Mouse (Mus musculus): ENCODE data around the gene Stard5. TPM values are rescaled to one million over a fixed set of nuclear protein-coding genes. Genes with fewer than 3 reads are reported as not detected.

Gene Stard5
- total RNA-seq, 1 experiment from 2014 or later, result 38.7 TPM

DNA sequence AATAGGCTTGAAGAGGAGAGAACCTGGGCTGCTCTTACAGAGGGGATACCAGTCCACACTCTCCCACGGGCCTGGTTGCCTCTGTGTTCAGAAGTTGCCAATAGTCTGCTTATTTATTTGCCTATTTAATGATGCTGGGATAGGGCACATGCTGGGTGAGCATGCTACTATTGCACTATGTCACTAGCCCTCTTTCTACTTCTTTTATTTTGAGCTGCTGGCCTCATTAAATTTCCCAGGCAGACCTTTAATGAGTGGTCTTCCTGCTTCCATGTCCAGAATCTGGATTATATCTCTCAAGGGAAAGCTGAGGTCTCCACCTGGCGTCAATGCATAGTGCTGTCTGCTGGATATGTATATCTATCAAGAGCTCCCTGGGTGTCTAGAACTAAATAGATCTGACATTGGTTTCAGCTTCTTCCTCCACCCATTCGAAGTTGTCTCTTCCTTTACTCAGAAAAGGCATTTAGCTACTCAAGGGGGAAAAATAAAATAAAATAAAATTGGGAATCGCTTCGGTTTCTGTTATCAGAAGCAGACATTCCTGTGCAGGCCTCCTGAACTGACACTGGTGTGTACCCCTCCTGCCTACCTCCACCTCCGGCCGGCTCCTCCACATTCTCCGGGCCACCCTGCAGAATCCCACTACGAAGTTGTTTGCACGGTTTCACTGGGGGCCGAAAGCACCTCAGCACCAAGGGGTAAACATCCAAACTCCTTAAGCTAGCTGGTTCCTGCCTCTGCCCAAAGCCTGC is 509 bp upstream of the Stard5 start:
- no peak for ATAC-seq (replicated peaks; ENCODE audit: insufficient number of reproducible peaks, low FRiP score, low TSS enrichment, poor library complexity, severe bottlenecking)

DNA sequence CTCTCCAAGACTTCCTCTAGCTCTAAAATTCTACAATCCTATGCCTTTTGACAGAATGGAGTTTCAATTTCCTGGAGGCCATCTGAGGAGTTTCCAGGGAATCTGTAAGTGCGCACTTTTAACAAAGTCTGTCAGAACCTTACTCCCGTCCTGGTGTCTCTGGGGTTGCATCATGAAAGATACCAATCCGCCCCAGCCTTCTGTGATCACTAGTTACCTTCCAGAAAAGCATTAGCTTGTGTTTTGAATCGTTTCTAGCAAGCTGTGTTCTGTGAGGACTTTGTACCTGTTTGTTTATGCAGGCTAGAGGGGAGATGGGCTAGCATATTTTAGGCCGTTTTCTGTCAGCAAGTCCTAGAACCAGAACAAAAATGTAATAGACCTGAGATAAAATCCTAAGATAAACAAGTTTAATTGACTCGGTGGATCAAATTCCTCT is 942 bp downstream of the Stard5 start:
- ATAC-seq (replicated peaks; ENCODE audit: insufficient number of reproducible peaks, low FRiP score, low TSS enrichment, poor library complexity, severe bottlenecking), result no peak

GRCm38 (mm10) chr7:83633856-83634255 is 2.1 kb downstream of the Stard5 start:
- ATAC-seq (replicated peaks; ENCODE audit: insufficient number of reproducible peaks, low FRiP score, low TSS enrichment, poor library complexity, severe bottlenecking), result no peak

DNA sequence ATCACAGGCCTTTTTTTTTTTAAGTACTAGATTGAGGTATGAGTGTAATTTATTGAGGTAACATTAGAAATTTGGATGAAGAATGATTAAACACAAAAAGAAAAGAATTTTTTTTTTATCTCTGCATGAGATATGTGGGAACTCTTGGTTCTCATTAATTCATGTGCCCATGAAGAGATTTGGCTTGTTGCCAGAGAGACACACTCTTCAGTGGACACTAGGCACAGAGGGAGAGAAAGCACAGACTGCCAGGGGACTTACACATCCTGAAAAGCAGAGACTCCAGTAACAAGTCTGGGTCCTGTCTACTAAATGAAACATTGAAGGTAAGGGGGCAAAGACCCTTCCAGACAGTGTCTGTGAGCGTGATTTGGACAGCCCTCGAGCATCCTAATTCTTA is 4.0 kb downstream of the Stard5 start:
- ATAC-seq (replicated peaks; ENCODE audit: insufficient number of reproducible peaks, low FRiP score, low TSS enrichment, poor library complexity, severe bottlenecking), result no peak

- ATAC-seq (replicated peaks; ENCODE audit: insufficient number of reproducible peaks, low FRiP score, low TSS enrichment, poor library complexity, severe bottlenecking), result no peak
These were observed 4.7 kb downstream of the Stard5 start for GRCm38 (mm10) chr7:83636425-83636824.

- ATAC-seq (replicated peaks; ENCODE audit: insufficient number of reproducible peaks, low FRiP score, low TSS enrichment, poor library complexity, severe bottlenecking), result no peak
These were observed 6.2 kb downstream of the Stard5 start for GRCm38 (mm10) chr7:83637781-83638583.

DNA sequence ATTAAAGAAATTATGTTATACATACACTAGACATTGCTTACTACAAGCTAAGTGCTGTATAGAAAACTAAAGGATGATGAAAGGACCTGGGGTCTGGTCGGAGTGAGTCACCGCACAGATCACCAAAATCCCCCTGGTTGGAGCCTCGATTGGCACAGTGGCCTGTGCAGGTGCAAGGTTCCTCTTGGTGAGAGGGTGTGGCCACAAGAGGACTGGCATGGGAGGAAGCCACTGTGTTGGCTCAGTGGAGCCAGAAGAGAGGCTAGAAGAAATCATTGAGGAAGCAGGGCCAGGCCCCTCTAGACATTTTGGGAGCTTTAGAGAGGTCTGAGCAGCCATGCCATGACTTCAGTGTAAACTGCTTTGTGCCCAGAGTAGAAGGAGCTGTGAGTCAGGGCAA is 7.3 kb downstream of the Stard5 start:
- ATAC-seq (replicated peaks; ENCODE audit: insufficient number of reproducible peaks, low FRiP score, low TSS enrichment, poor library complexity, severe bottlenecking), result peak; percentile 32; the same call in 1 of the 2 replicates

DNA sequence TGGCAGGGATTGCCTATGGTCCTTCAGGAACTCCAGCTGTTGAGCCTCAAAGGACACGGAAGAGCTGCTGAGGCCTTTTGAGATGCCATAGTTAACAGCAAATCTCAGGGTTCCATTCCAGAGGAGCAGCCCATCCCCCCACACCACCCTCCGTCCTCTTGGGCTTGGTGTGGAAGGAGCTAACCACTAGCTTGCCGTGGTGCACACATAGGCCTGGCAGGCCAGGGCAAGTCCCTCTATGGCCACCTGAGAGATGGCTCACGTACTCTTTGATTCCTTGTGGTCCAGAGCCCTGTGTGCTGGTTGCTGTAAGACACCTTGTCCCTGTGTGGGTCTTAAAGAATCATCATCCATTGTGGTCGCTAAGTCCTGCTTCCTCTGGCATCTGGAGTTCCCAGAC is 8.8 kb downstream of the Stard5 start:
- no peak for ATAC-seq (replicated peaks; ENCODE audit: insufficient number of reproducible peaks, low FRiP score, low TSS enrichment, poor library complexity, severe bottlenecking)

GRCm38 (mm10) chr7:83641163-83641562 is 9.4 kb downstream of the Stard5 start:
- no peak for ATAC-seq (replicated peaks; ENCODE audit: insufficient number of reproducible peaks, low FRiP score, low TSS enrichment, poor library complexity, severe bottlenecking)

DNA sequence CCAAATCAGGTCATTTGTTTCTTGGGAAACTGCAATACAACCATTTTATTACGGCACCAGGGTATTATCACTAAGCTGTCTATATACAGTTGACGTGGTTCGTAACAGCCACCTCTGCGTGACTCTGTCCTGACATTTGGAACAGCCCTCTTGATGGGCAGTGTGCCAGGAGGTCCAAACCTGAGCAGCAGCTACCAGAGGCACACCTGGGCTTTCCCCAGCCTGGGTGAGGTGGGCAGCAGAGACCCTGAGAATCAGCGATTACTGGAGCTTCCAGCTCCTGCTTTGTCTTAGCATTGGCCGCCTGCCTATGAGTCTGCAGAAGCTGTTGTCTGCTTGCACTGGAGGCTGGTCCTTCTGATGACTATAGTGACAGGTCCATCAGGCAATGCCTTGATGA is 11.8 kb downstream of the Stard5 start:
- no peak for ATAC-seq (replicated peaks; ENCODE audit: insufficient number of reproducible peaks, low FRiP score, low TSS enrichment, poor library complexity, severe bottlenecking)

DNA sequence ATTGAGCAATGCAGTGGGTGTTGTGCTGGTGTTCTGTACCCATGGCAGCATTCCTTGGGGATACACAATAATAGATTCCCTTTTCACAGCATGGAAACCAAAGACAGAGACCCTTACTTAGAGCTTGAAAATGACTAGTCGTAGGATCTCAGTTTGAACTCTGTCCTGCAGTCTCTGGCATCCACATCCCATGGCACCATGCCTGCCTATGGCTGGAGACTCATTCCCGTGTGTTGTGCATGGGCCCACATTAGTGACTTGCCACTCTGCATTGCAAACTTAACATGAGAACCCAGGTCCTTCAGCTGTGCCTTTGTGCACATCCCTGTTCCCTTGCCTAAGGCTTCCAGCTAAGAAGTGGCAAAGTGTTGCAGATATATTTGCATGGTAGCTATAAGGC is 13.0 kb downstream of the Stard5 start:
- no peak for ATAC-seq (replicated peaks; ENCODE audit: insufficient number of reproducible peaks, low FRiP score, low TSS enrichment, poor library complexity, severe bottlenecking)

DNA sequence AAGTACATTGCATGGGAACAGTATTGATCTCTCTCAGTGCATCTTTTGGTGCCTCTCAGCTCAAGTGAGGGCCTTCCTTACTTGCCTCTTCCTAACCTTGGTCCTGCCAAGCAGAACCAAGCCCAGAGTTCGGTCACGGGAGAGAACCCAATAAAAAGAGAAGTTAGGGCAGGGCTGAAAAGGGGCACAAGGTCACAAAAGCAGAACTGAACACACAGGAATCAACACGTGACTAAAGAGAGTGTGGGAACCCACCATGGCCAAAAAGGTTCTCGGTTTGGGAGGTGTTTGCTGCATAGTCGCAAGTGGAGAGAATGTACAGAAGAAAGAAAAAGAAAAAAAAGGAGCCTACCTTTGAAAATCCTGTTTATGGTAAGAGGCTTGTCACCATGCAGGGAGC is 13.7 kb downstream of the Stard5 start:
- peak; percentile 78 for ATAC-seq (replicated peaks; ENCODE audit: insufficient number of reproducible peaks, low FRiP score, low TSS enrichment, poor library complexity, severe bottlenecking)

GRCm38 (mm10) chr7:83648807-83649206 is 17.0 kb downstream of the Stard5 start:
- 0 out of 2 replicates have a peak, but pooled peaks have one; percentile 14 for ATAC-seq (replicated peaks; ENCODE audit: insufficient number of reproducible peaks, low FRiP score, low TSS enrichment, poor library complexity, severe bottlenecking)

DNA sequence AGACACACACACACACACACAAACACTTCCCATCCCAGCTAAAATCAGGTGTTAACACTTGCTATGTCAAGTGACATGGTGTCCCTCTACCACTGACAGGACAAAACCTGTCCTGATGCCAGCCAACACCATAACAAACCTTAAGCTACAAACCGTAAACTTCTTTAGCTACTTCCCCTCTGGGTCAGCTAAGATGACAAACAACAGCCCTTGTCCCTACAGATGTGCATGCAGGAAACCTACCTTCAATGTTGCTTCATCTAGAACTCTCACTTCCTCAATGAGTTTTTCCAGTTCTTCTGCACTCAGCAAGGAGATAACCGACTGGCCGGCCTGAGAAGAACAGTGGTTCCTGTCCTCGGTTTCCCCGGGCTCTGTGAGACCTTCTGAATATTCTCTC is 18.9 kb downstream of the Stard5 start:
- peak; percentile 30 for ATAC-seq (replicated peaks; ENCODE audit: insufficient number of reproducible peaks, low FRiP score, low TSS enrichment, poor library complexity, severe bottlenecking)

DNA sequence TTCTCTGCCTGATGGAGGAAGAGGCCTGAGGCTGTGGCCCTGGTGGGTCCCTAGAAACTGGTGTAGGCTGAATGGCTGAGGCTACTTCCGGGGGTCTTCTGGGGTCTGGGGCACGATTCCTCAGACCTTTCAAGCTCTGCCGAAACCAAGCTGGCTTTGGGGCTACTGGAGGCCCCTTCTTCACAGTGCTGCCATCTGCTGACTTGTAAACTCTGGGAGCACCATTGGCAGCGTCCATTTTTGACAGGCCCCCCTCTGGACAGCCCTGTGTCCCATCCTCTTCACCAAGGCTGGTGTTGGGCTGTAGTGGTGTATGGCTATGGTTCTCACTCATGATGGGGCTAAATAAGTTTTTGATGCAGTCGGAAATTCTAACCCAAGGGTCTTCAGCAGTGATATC is 20.7 kb downstream of the Stard5 start:
- ATAC-seq (replicated peaks; ENCODE audit: insufficient number of reproducible peaks, low FRiP score, low TSS enrichment, poor library complexity, severe bottlenecking), result no peak

DNA sequence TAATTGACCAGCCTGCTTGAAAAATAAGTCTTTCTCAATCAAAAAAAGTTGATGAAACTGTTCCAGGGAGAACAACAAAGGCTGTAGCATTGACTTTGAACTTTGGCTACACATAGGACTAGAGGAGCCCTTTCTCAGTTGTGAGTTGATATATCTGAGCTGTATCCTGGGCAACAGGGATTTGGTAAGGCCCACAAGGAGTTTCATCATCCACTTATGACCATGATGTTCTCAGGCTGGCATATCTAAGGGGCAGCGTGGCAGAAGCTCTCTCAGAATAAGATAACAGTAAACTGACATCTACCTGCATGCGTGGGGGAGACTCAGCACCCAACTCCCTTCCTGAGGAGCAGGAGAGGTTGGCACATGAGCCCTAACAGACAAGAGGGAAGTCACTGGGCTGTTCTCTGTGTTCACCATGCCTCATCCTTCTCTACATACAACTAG is 21.9 kb downstream of the Stard5 start:
- peak; percentile 13; the same call in 1 of the 2 replicates for ATAC-seq (replicated peaks; ENCODE audit: insufficient number of reproducible peaks, low FRiP score, low TSS enrichment, poor library complexity, severe bottlenecking)

GRCm38 (mm10) chr7:83654196-83654595 is 22.4 kb downstream of the Stard5 start:
- ATAC-seq (replicated peaks; ENCODE audit: insufficient number of reproducible peaks, low FRiP score, low TSS enrichment, poor library complexity, severe bottlenecking), result peak; percentile 13

GRCm38 (mm10) chr7:83654938-83655630 is 23.3 kb downstream of the Stard5 start:
- ATAC-seq (replicated peaks; ENCODE audit: insufficient number of reproducible peaks, low FRiP score, low TSS enrichment, poor library complexity, severe bottlenecking), result peak; percentile 46

DNA sequence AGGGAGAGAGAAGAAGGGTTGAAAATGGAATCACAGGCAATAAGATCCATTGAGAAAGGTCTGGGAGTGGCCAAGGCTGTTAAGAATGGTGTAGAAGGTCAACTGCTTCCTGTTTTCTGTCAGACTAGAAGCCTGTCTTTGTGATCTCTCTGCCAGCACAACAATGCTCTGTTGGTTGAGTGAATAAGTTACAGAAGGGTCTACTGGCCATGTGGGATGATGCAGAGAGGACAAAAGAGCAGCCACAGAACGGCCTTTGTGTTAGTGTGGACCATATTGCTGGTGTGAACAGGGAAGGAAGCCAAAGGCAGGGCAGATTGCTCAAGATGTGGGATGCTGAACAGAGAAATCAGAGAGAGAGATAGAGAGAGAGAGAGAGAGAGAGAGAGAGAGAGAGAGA is 27.0 kb downstream of the Stard5 start:
- peak; percentile 32 for ATAC-seq (replicated peaks; ENCODE audit: insufficient number of reproducible peaks, low FRiP score, low TSS enrichment, poor library complexity, severe bottlenecking)
